Mouse (Mus musculus): ENCODE measurements around the gene Zfp281. TPM values are rescaled to one million over a fixed set of nuclear protein-coding genes. Genes with fewer than 3 reads are reported as not detected.

The Zfp281 gene
- polyA plus RNA-seq, 1 experiment, result 4.6 TPM

DNA sequence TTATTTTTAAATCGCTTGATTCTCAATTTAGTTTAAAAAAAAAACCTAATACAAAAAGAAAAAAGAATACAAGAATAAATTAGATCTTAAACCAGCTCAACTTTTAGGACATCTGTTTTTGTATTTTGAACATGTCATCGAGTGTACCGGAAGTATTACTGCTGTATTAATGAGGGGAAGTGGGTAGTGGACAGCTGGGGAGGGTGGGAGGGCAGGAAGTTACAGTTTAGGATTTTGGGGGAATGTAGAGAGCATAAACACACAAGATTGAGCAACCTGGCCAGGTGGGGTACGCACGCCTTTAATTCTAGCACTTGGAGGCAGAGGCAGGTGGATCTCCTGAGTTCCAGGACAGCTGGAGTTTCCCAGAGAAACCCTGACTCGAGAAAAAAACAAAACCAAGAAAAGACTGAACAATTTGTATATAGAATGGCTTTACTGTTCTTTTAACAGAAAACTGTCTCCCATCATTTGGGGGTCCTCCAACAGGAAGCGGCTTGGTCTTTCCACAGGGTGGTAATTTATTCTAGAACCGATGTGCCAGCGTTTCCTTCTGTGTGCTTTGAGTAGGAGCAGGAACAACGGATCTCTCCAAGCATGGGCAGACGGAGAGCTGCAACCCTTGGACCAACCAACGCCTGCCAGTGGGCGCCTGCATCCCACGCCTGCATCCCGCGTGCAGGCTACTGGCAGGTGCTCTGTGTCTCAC lies 51.2 kb downstream of the Zfp281 start:
- DNase-seq, result no peak
- no peak for TF ChIP-seq POLR2A (IDR thresholded peaks at IDR 0.05; ENCODE audit: borderline replicate concordance, extremely low read depth, low read depth, low read length)
- TF ChIP-seq CTCF (IDR thresholded peaks at IDR 0.05; ENCODE audit: insufficient read depth, low read length), result no peak
- Histone ChIP-seq H3K4me1 (ENCODE audit: control insufficient read depth, insufficient read depth, low read length) (no peaks in the 10 kb centered on the region; the same call in 1 of the 2 replicates), H3K4me3 (replicated peaks; ENCODE audit: extremely low read depth, low read depth, low read length) (no peak overlapping the region)
- WGBS, result 75% methylated on average over 16 of the region's 16 CpGs

DNA sequence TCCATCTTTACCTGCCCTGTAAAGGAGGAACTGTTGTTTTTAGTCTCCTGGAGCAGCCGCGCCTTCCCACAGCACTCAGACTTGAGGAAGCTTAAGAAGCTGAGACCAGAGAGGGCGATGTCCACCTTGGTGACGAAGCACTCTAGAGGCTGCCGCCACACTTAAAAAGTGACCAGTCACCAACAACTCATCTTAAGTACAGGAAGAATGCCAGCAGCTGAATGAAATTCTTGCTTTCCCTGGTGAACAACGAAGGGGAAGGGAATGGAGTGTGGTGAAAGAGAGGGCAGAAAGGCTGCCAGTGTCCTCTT lies 51.7 kb downstream of the Zfp281 start:
- WGBS, result 63% methylated on average over 6 of the region's 6 CpGs
- DNase-seq, result peak; percentile 44
- Histone ChIP-seq H3K4me3 (replicated peaks; ENCODE audit: extremely low read depth, low read depth, low read length) (no peak overlapping the region), H3K4me1 (ENCODE audit: control insufficient read depth, insufficient read depth, low read length) (no peaks in the 10 kb centered on the region; the same call in 1 of the 2 replicates)
- no peak for TF ChIP-seq POLR2A (IDR thresholded peaks at IDR 0.05; ENCODE audit: borderline replicate concordance, extremely low read depth, low read depth, low read length)
- TF ChIP-seq CTCF (IDR thresholded peaks at IDR 0.05; ENCODE audit: insufficient read depth, low read length), result no peak

GRCm38 (mm10) chr1:136677847-136678325 lies 53.2 kb downstream of the Zfp281 start:
- TF ChIP-seq POLR2A (IDR thresholded peaks at IDR 0.05; ENCODE audit: borderline replicate concordance, extremely low read depth, low read depth, low read length) (no peak), CTCF (IDR thresholded peaks at IDR 0.05; ENCODE audit: insufficient read depth, low read length) (no peak)
- DNase-seq, result no peak
- Histone ChIP-seq H3K4me3 (replicated peaks; ENCODE audit: extremely low read depth, low read depth, low read length) (no peak overlapping the region), H3K4me1 (ENCODE audit: control insufficient read depth, insufficient read depth, low read length) (no peaks in the 10 kb centered on the region; the same call in 1 of the 2 replicates)
- WGBS, result 90% methylated on average over 3 of the region's 3 CpGs

DNA sequence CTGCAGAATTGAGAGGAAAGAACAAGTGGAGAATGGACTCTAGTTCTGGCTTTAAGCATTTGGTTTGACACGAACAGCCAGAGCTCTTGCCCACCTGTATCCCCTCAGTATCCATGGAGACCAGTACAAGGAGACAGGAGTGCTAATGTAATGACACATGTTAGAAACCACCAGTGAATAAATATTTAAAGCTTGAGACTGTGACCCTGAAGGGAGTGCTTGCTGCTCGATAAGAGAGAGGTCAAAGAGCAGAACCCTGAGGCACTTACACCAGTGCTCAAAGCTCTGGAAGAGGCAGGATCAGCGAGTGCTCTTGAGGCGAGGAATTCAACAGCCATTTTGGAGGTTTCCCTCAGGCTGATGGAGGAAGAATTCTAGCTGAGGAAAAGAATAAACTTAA lies 54.1 kb downstream of the Zfp281 start:
- TF ChIP-seq POLR2A (IDR thresholded peaks at IDR 0.05; ENCODE audit: borderline replicate concordance, extremely low read depth, low read depth, low read length), result no peak
- no peak for TF ChIP-seq CTCF (IDR thresholded peaks at IDR 0.05; ENCODE audit: insufficient read depth, low read length)
- WGBS, result 47% methylated on average over 4 of the region's 4 CpGs
- Histone ChIP-seq H3K4me1 (ENCODE audit: control insufficient read depth, insufficient read depth, low read length) (peaks cover 3% of the 10 kb centered on the region), H3K4me3 (replicated peaks; ENCODE audit: extremely low read depth, low read depth, low read length) (no peak overlapping the region)
- DNase-seq, result no peak

Other genes with a start within 250 kb of the Zfp281 start
- gene Ddx59, start 209.6 kb upstream of the Zfp281 start, polyA plus RNA-seq (2012; rRNA removed), result 2.1 and 3.6 TPM in 2 replicates
- gene Kif14, start 158.6 kb upstream of the Zfp281 start, polyA plus RNA-seq (2012; rRNA removed), result 0.07 and 0.25 TPM in 2 replicates

Measured in lung, adult 2 months (tissue).